Mouse (Mus musculus) Muller cell, postnatal 12 days (primary cell): Measurements from ENCODE around the gene Insig2.

Experiments
- DNase-seq: peaks from one replicate; pipeline ENCODE4 v3.0.0-alpha.2; 2015; ENCODE audit errors: inconsistent ontology term

Insig2 gene

DNA sequence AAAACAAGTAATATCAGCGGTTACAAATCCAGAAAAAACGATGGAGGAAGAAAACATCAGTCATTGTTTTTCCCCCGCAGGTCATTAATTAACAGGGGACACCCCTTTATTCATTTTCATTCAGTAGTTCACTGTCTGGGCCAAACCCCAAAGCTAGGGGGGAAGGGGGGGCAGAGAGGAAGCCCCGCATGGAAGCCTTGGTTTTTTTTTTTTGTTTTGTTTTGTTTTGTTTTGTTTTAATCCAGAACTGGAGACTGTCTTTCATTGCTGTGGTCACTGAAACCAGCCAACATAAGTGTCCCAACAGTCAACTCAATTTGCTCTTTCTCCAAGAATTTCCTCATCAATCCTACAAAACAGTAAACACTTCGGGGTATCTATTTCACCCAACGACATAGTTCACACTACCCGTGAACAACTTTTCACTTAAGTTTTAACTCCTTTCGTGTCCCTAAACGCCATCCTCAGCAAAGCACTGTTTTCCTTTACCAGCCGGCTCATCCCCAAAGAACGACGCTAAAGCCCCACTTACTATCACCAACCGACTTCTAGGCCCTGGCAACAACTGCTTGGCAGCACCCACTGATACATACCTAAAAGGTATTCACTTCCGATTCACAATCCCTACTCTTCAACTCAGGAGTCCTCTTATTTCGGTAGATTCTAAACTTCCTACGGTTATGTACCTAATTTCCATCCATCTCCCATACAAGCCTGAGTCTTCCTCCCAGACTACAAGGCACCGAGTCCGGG lies 5.6 kb downstream of the Insig2 start:
- peak; percentile 51 for DNase-seq

GRCm38 (mm10) chr1:121323501-121323900 lies 8.9 kb downstream of the Insig2 start:
- no peak for DNase-seq

DNA sequence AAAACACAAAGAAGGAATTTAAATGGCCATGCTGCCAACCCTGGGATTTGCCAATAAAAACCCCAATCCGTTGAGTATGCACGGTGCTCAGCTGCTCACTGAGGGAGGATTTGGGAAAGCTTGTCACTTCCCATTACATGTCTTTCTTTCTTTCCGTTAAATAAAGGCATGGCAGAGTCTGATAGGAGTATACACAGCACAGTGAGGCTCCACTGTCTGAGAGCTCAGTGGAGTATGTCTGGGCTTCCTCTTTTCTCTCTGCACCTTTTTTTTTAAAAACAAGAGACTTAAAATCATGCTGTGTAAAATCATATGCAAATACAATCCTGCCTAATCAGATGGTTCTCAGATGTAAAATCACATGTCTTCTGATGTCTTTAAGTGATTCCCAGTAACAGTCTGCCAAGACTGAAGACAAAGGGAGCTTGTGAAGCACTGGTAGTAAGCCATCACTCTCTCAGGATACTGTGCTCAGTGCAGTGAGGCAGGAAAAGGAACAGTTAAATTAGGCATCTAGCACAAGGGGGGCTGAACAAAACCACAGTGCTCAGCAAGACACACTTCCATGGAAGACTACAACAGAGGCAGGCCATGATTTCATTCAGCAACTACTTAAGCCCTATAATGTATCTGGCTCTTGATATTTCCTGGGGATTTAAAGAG lies 17.5 kb downstream of the Insig2 start:
- DNase-seq, result peak; percentile 72

DNA sequence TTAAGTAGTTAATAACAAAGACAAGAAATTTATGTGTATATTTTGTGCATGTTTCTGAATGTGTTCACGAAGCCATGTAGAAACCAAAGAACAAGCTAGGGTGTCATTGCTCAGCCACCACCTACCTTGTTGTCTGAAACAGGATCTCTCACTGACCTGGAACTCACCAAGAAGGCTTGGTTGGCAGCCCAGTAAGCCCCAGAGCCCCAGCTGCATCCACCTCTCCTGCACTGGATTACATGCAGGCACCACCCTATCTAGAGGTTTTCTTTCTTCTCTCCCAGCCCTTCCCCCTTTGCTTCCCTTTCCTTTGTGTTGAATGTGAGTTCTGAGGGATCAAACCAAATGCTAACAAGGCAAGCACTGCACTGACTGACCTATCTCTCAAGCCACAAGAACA lies 19.2 kb downstream of the Insig2 start:
- DNase-seq, result no peak

DNA sequence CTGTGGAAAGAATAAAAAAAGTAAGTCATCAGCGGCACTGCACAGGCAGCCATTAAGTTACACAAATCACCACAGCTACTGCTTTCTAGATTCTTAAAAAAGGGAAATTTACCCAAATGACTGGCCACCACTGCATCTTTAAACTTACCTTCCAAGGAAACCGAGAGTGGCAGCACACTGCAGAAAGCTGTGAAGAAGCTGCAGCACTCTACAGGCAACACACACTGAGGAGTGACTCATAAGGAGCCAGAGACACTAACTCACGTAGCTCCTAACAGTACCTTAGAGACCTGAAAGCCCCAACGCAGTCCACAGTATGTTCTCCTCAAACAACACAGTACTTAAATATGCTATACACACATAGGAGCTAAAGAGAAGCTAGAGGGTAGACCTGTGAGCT lies 20.1 kb downstream of the Insig2 start:
- no peak for DNase-seq

DNA sequence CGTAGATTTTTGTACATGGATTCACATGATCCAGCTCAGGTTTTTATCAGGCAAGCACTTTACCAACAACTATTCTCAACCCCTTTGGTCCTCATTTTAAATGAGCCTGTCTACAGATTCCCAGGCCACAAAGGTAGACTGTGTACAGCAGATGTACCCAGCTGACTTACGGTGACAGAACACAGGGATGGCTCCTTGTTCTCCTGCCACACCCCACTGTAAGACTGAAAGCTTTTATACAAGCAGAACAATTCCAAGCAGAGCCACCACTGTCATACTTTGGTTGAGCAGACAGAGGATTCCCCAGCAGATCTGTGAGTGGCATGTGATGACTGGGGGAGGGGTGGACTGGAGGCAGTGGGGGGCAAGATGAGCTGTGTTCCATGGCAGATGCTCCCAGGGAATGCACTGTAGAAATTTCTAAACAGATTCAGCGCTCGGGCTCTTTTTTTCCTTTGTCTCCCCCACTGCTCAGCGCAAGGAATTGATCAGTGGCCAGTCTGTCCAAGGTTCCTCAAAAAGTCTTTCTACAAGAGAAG lies 35.6 kb downstream of the Insig2 start:
- peak; percentile 35 for DNase-seq

- no peak for DNase-seq
Observed at GRCm38 (mm10) chr1:121293571-121293970, 38.8 kb downstream of the Insig2 start.

GRCm38 (mm10) chr1:121290841-121291240 lies 41.5 kb downstream of the Insig2 start:
- no peak for DNase-seq

DNA sequence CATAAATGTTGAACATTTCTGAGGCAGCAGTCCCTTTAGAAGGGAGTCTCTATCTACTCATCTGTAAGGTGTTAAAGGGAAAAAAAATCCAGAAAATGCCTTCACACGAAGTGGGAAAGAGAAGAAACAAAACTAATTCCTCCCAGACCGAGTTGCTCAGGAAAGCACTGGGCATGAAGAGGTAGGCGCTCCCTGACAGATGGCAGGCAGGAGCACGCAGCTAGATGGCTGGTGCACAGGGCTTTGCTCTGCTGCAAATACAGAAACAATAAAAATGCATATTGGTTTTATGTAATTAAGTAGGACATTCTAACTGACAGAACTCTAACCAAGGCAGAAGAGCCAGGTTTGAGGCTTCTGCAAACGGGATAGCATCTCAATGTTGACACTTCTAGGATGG lies 42.0 kb downstream of the Insig2 start:
- no peak for DNase-seq

DNA sequence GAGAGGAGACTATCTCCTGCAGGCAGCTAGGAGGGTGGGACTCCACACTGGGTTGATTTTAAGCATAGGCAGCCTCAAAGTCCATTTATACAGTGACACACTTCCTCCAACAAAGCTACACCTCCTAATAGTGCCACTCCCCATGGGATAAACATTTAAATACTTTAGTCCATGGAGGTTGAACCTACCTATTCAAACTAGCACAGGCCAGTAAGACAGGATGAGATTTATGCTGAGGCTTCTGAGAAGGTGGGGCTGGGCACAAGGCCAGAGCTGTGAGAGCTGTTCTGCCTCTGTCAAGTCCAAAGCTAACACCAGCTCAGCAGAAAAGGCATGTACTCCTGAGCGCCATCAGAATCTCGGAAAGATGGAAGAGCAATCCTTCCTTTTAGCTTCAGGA lies 48.2 kb downstream of the Insig2 start:
- DNase-seq, result no peak

- DNase-seq, result peak; percentile 100
Observed at GRCm38 (mm10) chr1:121280501-121280900, 51.9 kb downstream of the Insig2 start.

- no peak for DNase-seq
Observed at GRCm38 (mm10) chr1:121278370-121278769, 54.0 kb downstream of the Insig2 start.

DNA sequence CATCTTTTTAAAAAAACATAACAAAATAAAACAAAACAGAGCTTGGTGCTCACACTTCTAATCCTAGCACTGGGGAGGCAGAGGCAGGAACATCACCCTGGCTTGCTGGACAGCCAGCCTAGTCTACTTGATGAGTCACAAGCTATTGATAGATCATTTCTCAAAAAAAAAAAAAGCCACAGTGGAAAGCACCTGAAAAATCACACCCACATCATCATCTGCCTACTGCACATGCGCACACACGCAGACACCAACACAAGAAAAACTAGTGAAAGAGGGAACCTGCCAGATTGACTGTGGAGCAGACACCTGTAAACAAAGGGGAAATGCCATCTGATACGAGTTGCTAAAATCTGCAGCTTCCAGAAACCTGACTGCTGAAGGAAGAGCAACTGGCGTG lies 54.9 kb downstream of the Insig2 start:
- no peak for DNase-seq

GRCm38 (mm10) chr1:121275961-121276506 lies 56.4 kb downstream of the Insig2 start:
- no peak for DNase-seq

DNA sequence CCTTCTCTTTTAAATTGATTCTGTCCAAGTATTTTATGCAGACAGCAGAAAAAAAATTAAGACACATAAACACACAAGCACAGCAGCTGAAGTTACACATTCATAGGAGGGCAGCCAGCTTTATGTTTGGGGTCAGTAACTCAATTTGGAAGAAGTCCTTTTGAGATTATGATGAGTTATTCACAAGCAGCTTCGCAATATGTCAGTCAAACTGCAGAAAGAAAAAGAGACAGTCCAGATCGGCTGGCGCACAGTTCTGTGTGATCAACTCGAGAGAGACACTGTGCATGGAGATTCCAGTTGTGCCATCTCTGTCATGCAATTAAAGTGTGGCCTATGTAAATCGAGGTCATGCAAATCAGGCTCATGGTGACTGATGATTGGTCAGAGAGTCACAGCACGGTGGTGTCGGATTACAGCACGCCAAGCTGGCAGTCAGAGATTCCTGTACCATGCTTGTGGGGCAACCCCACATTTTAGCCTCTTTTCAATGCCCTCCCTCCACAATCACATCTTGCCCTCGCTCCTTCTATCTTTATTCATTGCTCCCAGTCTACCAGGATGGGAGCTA lies 72.1 kb downstream of the Insig2 start:
- no peak for DNase-seq
